Mouse (Mus musculus) left cerebral cortex, postnatal 10 days (tissue): ENCODE data around the gene Abhd15. TPM values are rescaled to one million over a fixed set of nuclear protein-coding genes. Genes with fewer than 3 reads are reported as not detected.

Experiments used
- DNase-seq, 2 experiments: peaks; one replicate each; pipeline ENCODE4 v3.0.0; 2021 to 2022; ENCODE audit warnings: low spot score in 2 of 2, mixed read lengths in 1 of 2; ENCODE audit errors: extremely low spot score in 1 of 2
- intact Hi-C: fragments of 180-260 bp; cut with DNase I; formaldehyde crosslinking; loops from one replicate; pipeline ENCODE4 v1.15.1; 2025
- total RNA-seq, 2 experiments: library from RNA; stranded (reverse); gene quantifications; 2 replicates each; pipeline ENCODE4 v1.2.3; 2021

Abhd15 gene
- total RNA-seq, 2 experiments from 2014 or later: 0.85 to 1.7 TPM

- peak in 1 of 2 experiments; percentile 81 for DNase-seq
- intact Hi-C loops: loop anchor here (5.0 kb wide), 1 partner anchor 130 kb away; no protein-coding TSS in a partner anchor
These were observed 22.5 kb upstream of the Abhd15 start for GRCm38 (mm10) chr11:77492311-77492871.

GRCm38 (mm10) chr11:77492911-77493332 lies 22.0 kb upstream of the Abhd15 start:
- peak; percentile 88 to 97 for DNase-seq
- intact Hi-C loops: loop anchor here (5.0 kb wide), 1 partner anchor 129 kb away; no protein-coding TSS in a partner anchor

GRCm38 (mm10) chr11:77493512-77494343 lies 21.2 kb upstream of the Abhd15 start, which contains the start of gene Git1:
TSS of gene Git1 (plus strand) at chr11:77493562.
- peak in 1 of 2 experiments; percentile 80 for DNase-seq
- intact Hi-C loops: loop anchor here (5.0 kb wide), 1 partner anchor 129 kb away; no protein-coding TSS in a partner anchor

- intact Hi-C loops: loop anchor here (5.0 kb wide), 1 partner anchor 128 kb away; no protein-coding TSS in a partner anchor
These were observed 20.6 kb upstream of the Abhd15 start for GRCm38 (mm10) chr11:77494344-77494676.

GRCm38 (mm10) chr11:77494782-77495181 lies 20.1 kb upstream of the Abhd15 start:
- intact Hi-C loops: loop anchor here (5.0 kb wide), 1 partner anchor 128 kb away; no protein-coding TSS in a partner anchor
- no peak for DNase-seq

More at GRCm38 (mm10) chr11:77494344-77494676, 20.6 kb upstream of the Abhd15 start:
- DNase-seq: no peak

GRCm38 (mm10) chr11:77495507-77495906 lies 19.4 kb upstream of the Abhd15 start:
- intact Hi-C loops: no loop called here
- no peak for DNase-seq

- intact Hi-C loops: no loop called here
- DNase-seq: peak in 1 of 2 experiments; percentile 88
These were observed 17.6 kb upstream of the Abhd15 start for GRCm38 (mm10) chr11:77497341-77497756.

- intact Hi-C loops: no loop called here
These were observed 17.1 kb upstream of the Abhd15 start for GRCm38 (mm10) chr11:77497851-77498250.

GRCm38 (mm10) chr11:77498261-77499139 lies 16.4 kb upstream of the Abhd15 start:
- intact Hi-C loops: no loop called here
- DNase-seq: no peak

More at GRCm38 (mm10) chr11:77497851-77498250, 17.1 kb upstream of the Abhd15 start:
- peak in 1 of 2 experiments; percentile 71 for DNase-seq

- intact Hi-C loops: no loop called here
- no peak for DNase-seq
These were observed 15.6 kb upstream of the Abhd15 start for GRCm38 (mm10) chr11:77499354-77499753.

GRCm38 (mm10) chr11:77500361-77501325 lies 14.3 kb upstream of the Abhd15 start:
- intact Hi-C loops: no loop called here
- DNase-seq: no peak

GRCm38 (mm10) chr11:77501392-77501791 lies 13.5 kb upstream of the Abhd15 start:
- intact Hi-C loops: no loop called here

GRCm38 (mm10) chr11:77501971-77502370 lies 12.9 kb upstream of the Abhd15 start:
- intact Hi-C loops: no loop called here
- DNase-seq: no peak

More at GRCm38 (mm10) chr11:77501392-77501791, 13.5 kb upstream of the Abhd15 start:
- peak; percentile 74 to 82 for DNase-seq

GRCm38 (mm10) chr11:77502481-77502880 lies 12.4 kb upstream of the Abhd15 start:
- intact Hi-C loops: no loop called here
- DNase-seq: no peak

GRCm38 (mm10) chr11:77503511-77503910 lies 11.4 kb upstream of the Abhd15 start:
- intact Hi-C loops: no loop called here
- peak in 1 of 2 experiments; percentile 65 for DNase-seq

GRCm38 (mm10) chr11:77504377-77504776 lies 10.5 kb upstream of the Abhd15 start:
- intact Hi-C loops: no loop called here
- DNase-seq: no peak

- intact Hi-C loops: no loop called here
- DNase-seq: no peak
These were observed 9.5 kb upstream of the Abhd15 start for GRCm38 (mm10) chr11:77505291-77505980.
